Mouse (Mus musculus) forebrain, embryonic 16.5 days (tissue): ENCODE results near the gene Slx4. TPM values are rescaled to one million over a fixed set of nuclear protein-coding genes. Genes with fewer than 3 reads are reported as not detected.
"Not testable (repeated sequence)": the region's sequence is repeated elsewhere in the genome, so short reads cannot be mapped to it uniquely, and the experiment has no call there.

Experiments
- ATAC-seq: fragments of 200-750 bp; cut with Nextera tagmentation; 2 replicates; pipeline ENCODE4 v1.8.0; 2017; ENCODE audit warnings: mild to moderate bottlenecking, moderate library complexity
- H3K27ac ChIP-seq: fragments of 300-500 bp; sonication (generic); 2 replicates; pipeline ENCODE4 v1.5.1; 2014; ENCODE audit warnings: low read length, control low read depth
- H3K27me3 ChIP-seq: fragments of 300-500 bp; sonication (generic); replicated peaks from 2 replicates; pipeline ENCODE4 v1.6.1; 2014; ENCODE audit warnings: low read length; ENCODE audit not compliant: control insufficient read depth, insufficient read depth
- H3K36me3 ChIP-seq: fragments of 300-500 bp; sonication (generic); 2 replicates; pipeline ENCODE4 v1.6.1; 2014; ENCODE audit not compliant: control insufficient read depth, insufficient read depth
- H3K4me1 ChIP-seq: fragments of 300-500 bp; sonication (generic); replicated peaks from 2 replicates; pipeline ENCODE4 v1.6.1; 2014; ENCODE audit warnings: low read length; ENCODE audit not compliant: control insufficient read depth, insufficient read depth
- H3K4me2 ChIP-seq: fragments of 300-500 bp; sonication (generic); 2 replicates; pipeline ENCODE4 v1.6.1; 2014; ENCODE audit warnings: mild to moderate bottlenecking, low read length, control low read depth
- H3K4me3 ChIP-seq: fragments of 300-500 bp; sonication (generic); replicated peaks from 2 replicates; pipeline ENCODE4 v1.5.1; 2014; ENCODE audit warnings: mild to moderate bottlenecking, low read length, control low read depth
- H3K9ac ChIP-seq: fragments of 300-500 bp; sonication (generic); replicated peaks from 2 replicates; pipeline ENCODE4 v1.6.1; 2014; ENCODE audit warnings: low read depth, low read length, control low read depth
- H3K9me3 ChIP-seq: fragments of 300-500 bp; sonication (generic); 2 replicates; pipeline ENCODE4 v1.6.1; 2016; ENCODE audit warnings: low read length; ENCODE audit not compliant: control insufficient read depth
- WGBS: fragments of 180-500 bp; shearing (Covaris S2); extraction: QIAGEN DNeasy Blood & Tissue Kit; methylation state at CpG from one replicate; pipeline ENCODE4 v1.1.7; 2014; 5-methylcytosine and 5-hydroxymethylcytosine counted together
- polyA plus RNA-seq: library from polyadenylated mRNA; unstranded; fragments of >200 nt; fragmentation: Nextera tagmentation; extraction: Ambion mirVana; gene quantifications from 2 replicates; pipeline ENCODE4 v1.2.1, GENCODE M21; 2015

The Slx4 gene
- polyA plus RNA-seq, 1 experiment from 2014 or later, result 29.2 TPM

DNA sequence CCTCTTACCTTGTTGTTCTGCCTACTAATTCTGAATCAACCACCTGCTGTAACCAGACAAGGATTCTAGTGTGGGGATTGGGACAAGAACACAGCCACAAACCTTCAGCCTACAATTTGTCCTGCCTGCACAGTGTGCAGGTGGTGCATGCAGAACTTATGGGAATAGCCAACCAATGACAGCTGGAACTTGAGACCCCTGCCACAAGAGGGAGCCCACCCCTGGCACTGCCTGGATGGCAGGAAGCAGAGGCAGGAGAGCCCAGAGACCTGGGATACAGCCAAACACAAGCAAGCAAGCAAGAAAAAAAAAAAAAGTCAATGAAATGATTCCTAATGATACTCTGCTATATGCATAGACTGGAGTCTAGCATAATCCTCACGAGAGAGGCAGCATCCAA is 17.7 kb upstream of the Slx4 start:
- no peaks in the 10 kb centered on the region for H3K27me3 ChIP-seq
- 78% methylated on average over 1 of the region's 1 CpGs for WGBS
- no peak overlapping the region for H3K4me2 ChIP-seq

DNA sequence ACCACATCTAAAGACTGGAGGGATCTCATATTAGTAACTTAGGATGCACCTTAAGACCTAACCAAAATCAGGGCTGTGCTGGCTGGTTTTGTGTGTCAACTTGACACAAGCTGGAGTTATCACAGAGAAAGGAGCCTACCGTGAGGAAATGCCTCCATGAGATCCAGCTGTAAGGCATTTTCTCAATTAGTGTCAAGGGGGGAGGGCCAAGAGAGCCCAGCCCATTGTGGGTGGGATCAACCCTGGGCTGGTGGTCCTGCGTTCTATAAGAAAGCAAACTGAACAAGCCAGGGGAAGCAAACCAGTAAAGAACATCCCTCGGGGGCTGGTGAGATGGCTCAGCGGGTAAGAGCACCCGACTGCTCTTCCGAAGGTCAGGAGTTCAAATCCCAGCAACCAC is 13.9 kb upstream of the Slx4 start:
- H3K9me3 ChIP-seq, H3K4me3 ChIP-seq, ATAC-seq, H3K4me1 ChIP-seq, H3K4me2 ChIP-seq, H3K27ac ChIP-seq, H3K27me3 ChIP-seq, H3K36me3 ChIP-seq, H3K9ac ChIP-seq: not testable (repeated sequence)
- whole genome bisulfite sequencing, result 81% methylated on average over 6 of the region's 6 CpGs

More for the DNA sequence above, 17.7 kb upstream of the Slx4 start:
- no peak for ATAC-seq
- Histone ChIP-seq H3K9ac (no peak overlapping the region), H3K27ac (no peak overlapping the region), H3K4me1 (no peaks in the 10 kb centered on the region), H3K4me3 (no peak overlapping the region), H3K9me3 (no peaks in the 10 kb centered on the region), H3K36me3 (no peaks in the 10 kb centered on the region)

DNA sequence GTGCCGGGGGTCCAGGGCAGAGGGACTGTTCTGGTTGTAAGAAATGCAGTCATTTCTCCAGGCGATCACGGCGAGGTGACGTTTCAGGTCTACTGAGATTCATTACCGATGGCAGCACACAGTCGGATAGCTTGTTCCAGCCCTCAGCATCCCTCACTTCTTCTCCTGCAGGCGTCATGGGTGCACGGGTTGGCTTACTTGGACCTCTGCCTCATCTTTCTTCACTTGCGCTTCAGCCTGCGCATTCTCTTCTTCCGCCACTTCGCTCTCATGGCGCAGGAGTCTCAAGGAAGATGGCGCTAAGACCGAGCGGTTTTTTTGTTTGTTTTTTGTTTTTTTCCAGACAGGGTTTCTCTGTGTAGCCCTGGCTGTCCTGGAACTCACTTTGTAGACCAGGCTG is 13.2 kb upstream of the Slx4 start:
- H3K9ac ChIP-seq, H3K27ac ChIP-seq, H3K4me1 ChIP-seq, ATAC-seq, H3K9me3 ChIP-seq, H3K4me3 ChIP-seq, H3K4me2 ChIP-seq, H3K36me3 ChIP-seq, H3K27me3 ChIP-seq: not testable (repeated sequence)
- 81% methylated on average over 17 of the region's 17 CpGs for WGBS

DNA sequence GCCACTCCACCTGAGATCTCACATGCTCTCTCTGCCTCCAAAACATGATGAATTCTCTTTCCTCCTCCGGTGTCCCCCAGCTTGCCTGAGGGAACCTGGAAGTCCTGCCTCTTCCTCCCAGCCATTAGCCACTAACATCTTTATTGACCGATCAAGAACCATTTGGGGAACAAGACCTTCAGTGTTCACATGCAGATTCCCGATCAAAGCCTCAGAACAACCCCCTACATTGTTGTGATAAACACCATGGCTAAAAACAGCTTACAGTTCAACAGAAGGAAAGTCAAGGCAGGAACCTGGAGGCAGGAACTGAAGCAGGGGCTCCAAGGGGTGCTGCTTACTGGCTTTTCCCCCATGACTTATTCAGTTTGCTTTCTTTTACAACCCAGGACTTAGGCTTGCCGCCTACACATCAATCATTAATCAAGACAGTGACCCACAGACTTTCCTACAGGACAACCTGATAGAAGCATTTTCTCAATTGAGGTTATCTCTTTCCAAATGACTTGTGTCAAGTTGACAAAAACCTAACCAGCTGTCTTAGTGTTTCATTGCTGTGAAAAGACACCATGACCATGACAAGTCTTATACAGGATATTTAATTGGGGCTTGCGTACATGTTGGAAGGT is 10.6 kb upstream of the Slx4 start:
- H3K4me3 ChIP-seq, result no peak overlapping the region
- H3K27me3 ChIP-seq, result no peaks in the 10 kb centered on the region
- 86% methylated on average over 5 of the region's 5 CpGs for WGBS
- no peak overlapping the region for H3K4me2 ChIP-seq
- no peaks in the 10 kb centered on the region for H3K9me3 ChIP-seq
- no peaks in the 10 kb centered on the region for H3K36me3 ChIP-seq
- H3K27ac ChIP-seq, result no peak overlapping the region
- H3K4me1 ChIP-seq, result no peaks in the 10 kb centered on the region
- no peak for ATAC-seq
- no peak overlapping the region for H3K9ac ChIP-seq

DNA sequence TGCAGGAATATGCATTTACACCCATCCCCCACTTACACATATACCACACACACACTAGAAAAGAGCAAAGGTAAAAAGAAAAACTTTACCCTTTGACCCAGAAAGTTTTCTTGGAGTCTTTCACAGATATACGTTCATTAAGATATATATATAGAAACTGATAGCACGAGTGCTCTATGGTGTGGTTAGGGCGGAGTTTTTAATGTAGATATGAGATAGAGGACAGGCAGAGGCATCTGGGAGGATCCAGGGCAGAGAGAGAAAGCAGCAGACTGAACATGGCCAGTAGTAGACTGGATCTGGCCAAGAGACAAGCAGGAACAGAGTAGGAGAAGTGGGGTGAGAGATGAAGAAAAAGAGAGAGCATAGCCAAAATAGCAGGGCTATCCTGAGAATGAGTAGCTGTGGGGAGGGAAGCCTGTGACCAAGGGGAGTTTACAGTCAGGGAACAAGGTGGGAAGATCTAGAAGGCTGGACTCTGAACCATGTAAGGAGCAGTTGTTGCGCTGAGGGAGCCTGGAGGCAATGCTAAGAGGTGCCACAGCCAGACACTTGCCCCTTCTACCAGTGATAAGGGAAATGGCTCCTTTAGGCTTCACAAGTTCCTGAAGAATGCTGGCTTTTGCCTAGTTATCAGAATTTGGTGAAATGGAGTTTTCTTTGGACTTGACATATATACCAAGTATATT is 9.5 kb upstream of the Slx4 start:
- Histone ChIP-seq H3K4me2 (no peak overlapping the region), H3K4me1 (no peaks in the 10 kb centered on the region), H3K9ac (no peak overlapping the region), H3K36me3 (no peaks in the 10 kb centered on the region), H3K27ac (no peak overlapping the region), H3K4me3 (no peak overlapping the region), H3K27me3 (no peaks in the 10 kb centered on the region), H3K9me3 (no peaks in the 10 kb centered on the region)
- no peak for ATAC-seq
- WGBS, result 80% methylated on average over 4 of the region's 4 CpGs

DNA sequence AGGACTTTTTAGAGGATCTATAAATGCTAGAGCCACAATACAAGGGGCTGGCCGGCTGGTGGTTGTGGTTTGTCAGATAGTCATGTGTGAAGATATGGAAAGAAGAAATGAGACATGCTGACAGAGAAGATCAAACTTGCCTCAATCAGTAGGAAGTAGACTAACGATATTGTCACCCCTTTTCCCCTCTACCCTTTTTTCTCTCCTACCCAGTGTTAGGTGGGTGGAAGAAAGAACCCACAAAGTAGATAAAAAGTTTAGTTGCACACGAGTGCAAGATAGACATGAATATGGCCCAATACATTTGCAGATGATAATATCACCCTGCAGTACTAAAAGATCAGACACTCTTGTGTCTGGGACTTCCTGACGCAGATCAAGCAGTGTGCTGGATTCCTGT is 15.2 kb downstream of the Slx4 start:
- no peak overlapping the region for H3K9ac ChIP-seq
- H3K36me3 ChIP-seq, result peaks cover 61% of the 10 kb centered on the region
- no peak for ATAC-seq
- H3K4me1 ChIP-seq, result no peaks in the 10 kb centered on the region
- WGBS, result 90% methylated on average over 4 of the region's 4 CpGs
- no peak overlapping the region for H3K27ac ChIP-seq
- no peaks in the 10 kb centered on the region for H3K27me3 ChIP-seq
- no peak overlapping the region for H3K4me3 ChIP-seq
- no peak overlapping the region for H3K4me2 ChIP-seq
- H3K9me3 ChIP-seq, result no peaks in the 10 kb centered on the region

DNA sequence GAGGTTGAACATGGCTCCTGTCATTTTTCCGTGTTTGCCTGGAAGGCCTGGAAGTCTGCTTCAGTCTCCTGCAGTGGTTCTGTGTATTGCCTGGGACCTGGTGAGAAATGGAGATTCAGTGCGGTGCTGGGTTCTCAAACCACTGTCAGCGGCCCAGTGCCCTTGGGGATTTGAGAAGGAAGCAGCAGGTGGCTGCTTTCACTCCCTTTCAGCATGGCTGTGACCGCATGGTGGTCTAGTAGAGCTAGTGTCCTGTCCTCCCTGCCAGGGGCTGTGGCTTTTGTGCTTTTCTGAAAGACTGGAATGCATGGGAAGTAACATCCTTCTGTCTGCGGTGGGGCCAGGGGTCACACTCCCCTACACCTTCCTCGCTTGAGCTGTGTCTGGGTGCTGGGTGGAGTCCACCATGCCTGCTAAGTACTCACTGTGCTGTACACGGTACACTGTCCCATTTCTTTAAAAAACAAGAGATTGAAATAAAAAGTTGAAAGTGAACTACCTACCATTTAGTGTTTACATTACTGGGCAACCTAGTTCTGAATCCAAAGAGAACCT is 20.3 kb downstream of the Slx4 start:
- Histone ChIP-seq H3K4me2 (no peak overlapping the region), H3K4me3 (no peak overlapping the region), H3K27ac (no peak overlapping the region), H3K9me3 (no peaks in the 10 kb centered on the region), H3K27me3 (no peaks in the 10 kb centered on the region), H3K4me1 (no peaks in the 10 kb centered on the region), H3K36me3 (peaks cover 54% of the 10 kb centered on the region), H3K9ac (no peak overlapping the region)
- 60% methylated on average over 7 of the region's 7 CpGs for WGBS
- no peak for ATAC-seq

DNA sequence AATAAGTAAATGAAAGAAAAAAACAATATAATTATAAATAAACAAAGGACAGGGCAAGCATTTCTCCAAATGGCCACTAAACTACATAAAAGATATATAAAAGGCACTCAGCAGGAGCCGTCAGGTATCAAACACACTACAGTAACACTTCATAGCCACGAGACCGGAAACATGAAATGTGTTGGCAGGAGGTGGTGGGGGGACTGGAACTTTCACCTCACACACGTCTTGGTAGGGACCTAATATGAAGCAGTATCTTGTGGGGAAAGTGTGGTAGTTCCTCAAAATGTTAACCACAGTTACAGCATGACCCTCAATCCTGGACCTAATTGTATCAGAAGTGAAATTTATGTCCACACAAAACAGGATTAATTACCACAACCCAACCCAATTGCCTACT is 21.4 kb downstream of the Slx4 start:
- no peak overlapping the region for H3K9ac ChIP-seq
- no peak overlapping the region for H3K4me3 ChIP-seq
- 85% methylated on average over 4 of the region's 4 CpGs for WGBS
- peaks cover 46% of the 10 kb centered on the region for H3K36me3 ChIP-seq
- no peak overlapping the region for H3K27ac ChIP-seq
- ATAC-seq, result no peak
- H3K4me2 ChIP-seq, result no peak overlapping the region
- H3K4me1 ChIP-seq, result no peaks in the 10 kb centered on the region
- no peaks in the 10 kb centered on the region for H3K9me3 ChIP-seq
- no peaks in the 10 kb centered on the region for H3K27me3 ChIP-seq

DNA sequence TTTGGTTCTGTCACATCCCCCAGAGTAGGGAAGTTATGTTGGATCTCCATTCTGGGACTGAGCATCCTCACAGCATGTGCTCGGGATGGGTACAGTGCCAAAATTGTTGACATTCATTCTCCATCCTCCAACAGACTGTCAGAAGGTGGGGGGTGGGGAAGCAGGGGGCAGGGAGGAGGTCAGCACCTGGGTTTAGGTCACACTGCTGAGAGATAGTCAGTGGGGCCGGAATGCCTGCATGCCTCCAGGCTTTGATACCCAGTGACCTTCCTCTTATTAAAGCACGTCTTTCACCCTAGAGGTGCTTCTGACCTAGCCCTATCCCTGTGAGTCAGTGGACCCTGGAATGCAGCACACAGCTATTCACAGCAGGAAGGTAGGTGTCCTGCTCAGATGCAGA is 26.9 kb downstream of the Slx4 start:
- WGBS, result 63% methylated on average over 3 of the region's 3 CpGs
- H3K36me3 ChIP-seq, result peaks cover 24% of the 10 kb centered on the region
- ATAC-seq, result no peak
- H3K9me3 ChIP-seq, result no peaks in the 10 kb centered on the region
- H3K27ac ChIP-seq, result no peak overlapping the region
- no peaks in the 10 kb centered on the region for H3K27me3 ChIP-seq
- H3K4me2 ChIP-seq, result no peak overlapping the region
- no peak overlapping the region for H3K9ac ChIP-seq
- H3K4me1 ChIP-seq, result no peaks in the 10 kb centered on the region
- no peak overlapping the region for H3K4me3 ChIP-seq
